28 mouse cellular contexts compared by ENCODE assay signal in genomic region chr11:48488308-48488707, GRCm38 (mm10).
"Had no signal": no experiment of that assay in that cellular context is flagged by ENCODE, and none has a peak within 500 bp of the region (broad histone marks: within the 10 kb centered on the region; RNA-seq: fewer than 3 reads in every experiment).

No protein-coding gene starts in this region.

- H3K4me1 ChIP-seq: embryonic facial prominence, embryonic 10.5 days; embryonic facial prominence, embryonic 12.5 days; embryonic facial prominence, embryonic 13.5 days; embryonic facial prominence, embryonic 15.5 days; forebrain, embryonic 10.5 days; forebrain, embryonic 12.5 days; forebrain, embryonic 13.5 days; forebrain, embryonic 15.5 days had no signal

- H3K4me2 ChIP-seq: embryonic facial prominence, embryonic 12.5 days; embryonic facial prominence, embryonic 13.5 days; embryonic facial prominence, embryonic 15.5 days; forebrain, embryonic 12.5 days; forebrain, embryonic 13.5 days; forebrain, embryonic 15.5 days had no signal

- DNase-seq: cerebellum, adult 2 months; cerebellum, adult 8-10 months; cerebellum, adult 9-10 months; cerebellum, adult 9-11 months; cerebellum, postnatal 10 days; cerebellum, postnatal 14 days; cerebellum, postnatal 25 days; cerebellum, postnatal 36 days; embryo, embryonic 11 days; forebrain, postnatal 0 days; gastrocnemius, adult 2 months; gastrocnemius, postnatal 10 days; gastrocnemius, postnatal 14 days; gastrocnemius, postnatal 25 days; gastrocnemius, postnatal 36 days; heart, adult 11 months; heart, adult 18-20 months had no signal

- H3K9me3 ChIP-seq: embryonic facial prominence, embryonic 10.5 days; embryonic facial prominence, embryonic 12.5 days; embryonic facial prominence, embryonic 13.5 days; embryonic facial prominence, embryonic 15.5 days; forebrain, embryonic 10.5 days; forebrain, embryonic 12.5 days; forebrain, embryonic 13.5 days; forebrain, embryonic 15.5 days had no signal

- H3K36me3 ChIP-seq: embryonic facial prominence, embryonic 10.5 days; embryonic facial prominence, embryonic 12.5 days; embryonic facial prominence, embryonic 13.5 days; embryonic facial prominence, embryonic 15.5 days; forebrain, embryonic 10.5 days; forebrain, embryonic 12.5 days; forebrain, embryonic 15.5 days had no signal

- H3K27me3 ChIP-seq: embryonic facial prominence, embryonic 12.5 days; embryonic facial prominence, embryonic 13.5 days; embryonic facial prominence, embryonic 15.5 days; forebrain, embryonic 12.5 days; forebrain, embryonic 13.5 days; forebrain, embryonic 15.5 days had no signal

- ATAC-seq: forebrain, embryonic 13.5 days; forebrain, embryonic 14.5 days; forebrain, embryonic 15.5 days; forebrain, embryonic 16.5 days; forebrain, postnatal 0 days had no signal

- H3K4me3 ChIP-seq: embryonic facial prominence, embryonic 10.5 days; embryonic facial prominence, embryonic 12.5 days; embryonic facial prominence, embryonic 13.5 days; embryonic facial prominence, embryonic 15.5 days; erythroblast, embryonic 14.5 days; forebrain, embryonic 10.5 days; forebrain, embryonic 12.5 days; forebrain, embryonic 13.5 days; forebrain, embryonic 15.5 days; gastrocnemius, adult 2 months had no signal

- H3K27ac ChIP-seq: embryonic facial prominence, embryonic 10.5 days; embryonic facial prominence, embryonic 12.5 days; embryonic facial prominence, embryonic 13.5 days; embryonic facial prominence, embryonic 15.5 days; forebrain, embryonic 10.5 days; forebrain, embryonic 12.5 days; forebrain, embryonic 13.5 days; forebrain, embryonic 15.5 days; gastrocnemius, adult 2 months had no signal

- H3K9ac ChIP-seq: embryonic facial prominence, embryonic 12.5 days; embryonic facial prominence, embryonic 13.5 days; embryonic facial prominence, embryonic 15.5 days; forebrain, embryonic 12.5 days; forebrain, embryonic 13.5 days; forebrain, embryonic 15.5 days; forebrain, postnatal 0 days had no signal
